ENCODE assay signal across 16 mouse cellular contexts in the genomic region with DNA sequence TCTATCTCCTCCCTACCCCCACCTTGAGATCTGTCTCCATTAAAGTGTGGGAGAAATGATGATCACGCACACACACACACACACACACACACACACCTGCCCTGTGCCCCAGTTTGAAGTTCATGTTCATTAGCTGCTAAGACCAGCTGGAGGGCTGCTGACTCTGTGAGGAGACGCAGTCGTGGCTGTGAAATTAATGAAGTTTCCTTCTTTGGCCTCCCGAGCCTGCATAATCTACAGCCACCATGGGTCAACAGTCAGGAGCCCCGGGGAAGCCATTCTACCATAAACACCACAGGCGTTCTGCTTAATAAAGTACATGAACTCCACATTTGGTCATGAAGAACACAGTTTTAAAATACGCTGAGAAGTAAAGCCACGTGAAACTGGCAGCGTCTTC.
A peak's percentile ranks its signal among the peaks of the same experiment; 100 is the strongest.
DNase-seq lines count a peak whose midpoint lies in the region; ATAC-seq and TF ChIP-seq lines count a peak whose summit lies in the region.
"Had no signal": no experiment of that assay in that cellular context is flagged by ENCODE, and none has a peak within 500 bp of the region (broad histone marks: within the 10 kb centered on the region; RNA-seq: fewer than 3 reads in every experiment).

No protein-coding gene starts in this region.

- TF ChIP-seq CTCF in kidney, adult 2 months (conservative IDR thresholded peaks at IDR 0.05; ENCODE audit: insufficient read depth, insufficient read length, low read depth, low read length), result no peak
- TF ChIP-seq CTCF in layer of hippocampus, adult 2 months (conservative IDR thresholded peaks at IDR 0.05), result no peak

- no peaks in the 10 kb centered on the region for H3K9me3 ChIP-seq in hindbrain, embryonic 11.5 days (ENCODE audit: control insufficient read depth, low read length)
- no peaks in the 10 kb centered on the region for H3K9me3 ChIP-seq in hindbrain, embryonic 14.5 days (ENCODE audit: control insufficient read depth, low read length)
- no peaks in the 10 kb centered on the region for H3K9me3 ChIP-seq in neural tube, embryonic 13.5 days
- H3K9me3 ChIP-seq: embryonic facial prominence, embryonic 12.5 days had no signal

- no peak overlapping the region for H3K4me3 ChIP-seq in hindbrain, embryonic 11.5 days (ENCODE audit: low read depth, low read length)
- H3K4me3 ChIP-seq in hindbrain, embryonic 14.5 days (replicated peaks; ENCODE audit: low read length), result no peak overlapping the region
- H3K4me3 ChIP-seq in kidney, adult 2 months (ENCODE audit: insufficient read depth, low read depth, low read length), result no peak overlapping the region
- H3K4me3 ChIP-seq in neural tube, embryonic 13.5 days, result no peak overlapping the region
- H3K4me3 ChIP-seq in layer of hippocampus, adult 2 months, result no peak overlapping the region
- H3K4me3 ChIP-seq: embryonic facial prominence, embryonic 12.5 days had no signal

- no peaks in the 10 kb centered on the region for H3K27me3 ChIP-seq in hindbrain, embryonic 11.5 days (ENCODE audit: control insufficient read depth, insufficient read depth, low read length)
- H3K27me3 ChIP-seq in hindbrain, embryonic 14.5 days (ENCODE audit: control insufficient read depth, insufficient read depth, low read length), result no peaks in the 10 kb centered on the region
- H3K27me3 ChIP-seq in kidney, adult 2 months (replicated peaks; ENCODE audit: control insufficient read depth, insufficient read depth, low read length), result no peaks in the 10 kb centered on the region
- H3K27me3 ChIP-seq in neural tube, embryonic 13.5 days, result no peaks in the 10 kb centered on the region
- H3K27me3 ChIP-seq: embryonic facial prominence, embryonic 12.5 days had no signal

- H3K36me3 ChIP-seq in hindbrain, embryonic 11.5 days (ENCODE audit: control insufficient read depth, insufficient read depth, low read length), result no peaks in the 10 kb centered on the region
- no peaks in the 10 kb centered on the region for H3K36me3 ChIP-seq in hindbrain, embryonic 14.5 days (replicated peaks; ENCODE audit: control insufficient read depth, insufficient read depth)
- H3K36me3 ChIP-seq in kidney, adult 2 months (ENCODE audit: control insufficient read depth, insufficient read depth, low read length), result no peaks in the 10 kb centered on the region
- no peaks in the 10 kb centered on the region for H3K36me3 ChIP-seq in neural tube, embryonic 13.5 days
- H3K36me3 ChIP-seq: embryonic facial prominence, embryonic 12.5 days had no signal

- no peak for TF ChIP-seq POLR2A in kidney, adult 2 months (IDR thresholded peaks at IDR 0.05; ENCODE audit: low read depth, low read length)

- 62% methylated on average over 9 of the region's 9 CpGs for WGBS in hindbrain, embryonic 11.5 days
- WGBS in hindbrain, embryonic 14.5 days, result 42% methylated on average over 9 of the region's 9 CpGs
- 32% methylated on average over 9 of the region's 9 CpGs for WGBS in kidney, adult 2 months
- 33% methylated on average over 9 of the region's 9 CpGs for WGBS in neural tube, embryonic 13.5 days

- H3K4me1 ChIP-seq in hindbrain, embryonic 11.5 days (replicated peaks; ENCODE audit: control insufficient read depth, insufficient read depth, low read length), result no peaks in the 10 kb centered on the region; the same call in 1 of the 2 replicates
- H3K4me1 ChIP-seq in hindbrain, embryonic 14.5 days (replicated peaks; ENCODE audit: control insufficient read depth, insufficient read depth, low read length), result no peaks in the 10 kb centered on the region
- H3K4me1 ChIP-seq in kidney, adult 2 months (ENCODE audit: control insufficient read depth, insufficient read depth, low read length), result peaks cover 5% of the 10 kb centered on the region; the same call in 1 of the 2 replicates
- H3K4me1 ChIP-seq in neural tube, embryonic 13.5 days (replicated peaks), result peaks cover 19% of the 10 kb centered on the region

- ATAC-seq in hindbrain, embryonic 11.5 days (ENCODE audit: low FRiP score), result no peak
- no peak for ATAC-seq in hindbrain, embryonic 14.5 days (ENCODE audit: low FRiP score)
- ATAC-seq in neural tube, embryonic 13.5 days (ENCODE audit: low read depth), result peak; percentile 28; the same call in 1 of the 2 replicates

- DNase-seq in hindbrain, embryonic 11.5 days (ENCODE audit: low spot score), result no peak
- no peak for DNase-seq in hindbrain, embryonic 14.5 days (ENCODE audit: low spot score)
- peak; percentile 53 for DNase-seq in kidney, adult 2 months
- peak; percentile 38 for DNase-seq in kidney, postnatal 14 days
- DNase-seq in gastrocnemius, postnatal 4 days (ENCODE audit: low spot score in 2 of 2), result no peak
- DNase-seq in heart, postnatal 4 days, result no peak
- DNase-seq in layer of hippocampus, adult 2 months (ENCODE audit: low spot score in 2 of 2), result no peak
- DNase-seq: adrenal gland, adult 8-10 months; cerebellum, adult 11-12 months; gastrocnemius, postnatal 10 days; lung, adult 2 months; lung, postnatal 4 days had no signal

- no peak overlapping the region for H3K9ac ChIP-seq in hindbrain, embryonic 11.5 days (ENCODE audit: low read depth, low read length)
- no peak overlapping the region for H3K9ac ChIP-seq in hindbrain, embryonic 14.5 days
- H3K9ac ChIP-seq in neural tube, embryonic 13.5 days, result no peak overlapping the region
- H3K9ac ChIP-seq: embryonic facial prominence, embryonic 12.5 days had no signal

- H3K27ac ChIP-seq in hindbrain, embryonic 11.5 days (ENCODE audit: low read depth, low read length), result peak overlapping the region; percentile 24
- no peak overlapping the region for H3K27ac ChIP-seq in hindbrain, embryonic 14.5 days
- no peak overlapping the region for H3K27ac ChIP-seq in kidney, adult 2 months (ENCODE audit: insufficient read depth, low read depth, low read length)
- H3K27ac ChIP-seq in neural tube, embryonic 13.5 days (replicated peaks), result peak overlapping the region; percentile 50
- no peak overlapping the region for H3K27ac ChIP-seq in layer of hippocampus, adult 2 months
- H3K27ac ChIP-seq: embryonic facial prominence, embryonic 12.5 days had no signal

- no peak overlapping the region for H3K4me2 ChIP-seq in hindbrain, embryonic 11.5 days (replicated peaks; ENCODE audit: low read depth, low read length)
- H3K4me2 ChIP-seq in hindbrain, embryonic 14.5 days (replicated peaks), result no peak overlapping the region
- H3K4me2 ChIP-seq in neural tube, embryonic 13.5 days, result no peak overlapping the region
- H3K4me2 ChIP-seq: embryonic facial prominence, embryonic 12.5 days; liver, embryonic 11.5 days; midbrain, embryonic 11.5 days had no signal

Comparison
In these comparisons a context has a peak if more than half of its experiments do, and no peak if none do; other contexts are left out.
1. H3K27ac ChIP-seq: peak in hindbrain, embryonic 11.5 days (single experiment) and neural tube, embryonic 13.5 days (single experiment); none in hindbrain, embryonic 14.5 days (single experiment), kidney, adult 2 months (single experiment) and layer of hippocampus, adult 2 months (single experiment).
2. DNase-seq: peak in kidney, adult 2 months (single experiment) and kidney, postnatal 14 days (single experiment); none in hindbrain, embryonic 11.5 days (single experiment), hindbrain, embryonic 14.5 days (single experiment), gastrocnemius, postnatal 4 days (0 of 2), heart, postnatal 4 days (single experiment) and layer of hippocampus, adult 2 months (0 of 2).